Mouse (Mus musculus): ENCODE results near the gene Numa1. TPM values are rescaled to one million over a fixed set of nuclear protein-coding genes. Genes with fewer than 3 reads are reported as not detected.
"Not testable (repeated sequence)": the region's sequence is repeated elsewhere in the genome, so short reads cannot be mapped to it uniquely, and the experiment has no call there.

Numa1 gene
- polyA plus RNA-seq, 1 experiment from 2014 or later, result 112 TPM

DNA sequence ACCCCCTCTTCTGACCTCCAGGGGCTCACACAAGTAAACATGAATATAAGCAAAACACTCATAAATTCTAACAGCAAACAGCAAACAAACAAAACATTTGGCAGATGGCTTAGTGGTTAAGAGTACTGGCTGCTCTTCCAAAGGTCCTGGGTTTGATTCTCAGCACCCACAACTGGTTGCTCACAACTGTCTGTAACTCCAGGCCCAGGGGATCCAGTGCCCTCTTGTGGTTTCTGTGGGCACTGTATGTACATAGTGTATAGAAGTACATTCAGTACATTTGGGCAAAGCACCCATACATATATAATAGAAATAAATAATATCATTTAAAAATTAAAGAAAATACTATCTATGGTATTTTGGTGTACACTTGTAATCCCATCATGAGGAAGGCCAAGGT, 31.1 kb upstream of the Numa1 start:
- H3K4me2 ChIP-seq (ENCODE audit: low read depth, low read length, severe bottlenecking), result no peak overlapping the region
- H3K9ac ChIP-seq (ENCODE audit: low read length), result no peak overlapping the region
- H3K4me1 ChIP-seq (replicated peaks; ENCODE audit: control insufficient read depth, insufficient read depth, low read length), result peaks cover 8% of the 10 kb centered on the region
- ATAC-seq (replicated peaks; ENCODE audit: low FRiP score) (no peak), DNase-seq (ENCODE audit: low spot score) (no peak)
- no peaks in the 10 kb centered on the region; the same call in 1 of the 2 replicates for H3K36me3 ChIP-seq (ENCODE audit: control insufficient read depth, insufficient read depth, low read length)
- H3K4me3 ChIP-seq (ENCODE audit: low read depth, low read length), result no peak overlapping the region
- H3K27me3 ChIP-seq (ENCODE audit: control insufficient read depth, insufficient read depth, low read length), result no peaks in the 10 kb centered on the region
- no peak overlapping the region for H3K27ac ChIP-seq (ENCODE audit: low read depth, low read length)
- H3K9me3 ChIP-seq (ENCODE audit: control insufficient read depth, low read length), result no peaks in the 10 kb centered on the region; the same call in 1 of the 2 replicates

DNA sequence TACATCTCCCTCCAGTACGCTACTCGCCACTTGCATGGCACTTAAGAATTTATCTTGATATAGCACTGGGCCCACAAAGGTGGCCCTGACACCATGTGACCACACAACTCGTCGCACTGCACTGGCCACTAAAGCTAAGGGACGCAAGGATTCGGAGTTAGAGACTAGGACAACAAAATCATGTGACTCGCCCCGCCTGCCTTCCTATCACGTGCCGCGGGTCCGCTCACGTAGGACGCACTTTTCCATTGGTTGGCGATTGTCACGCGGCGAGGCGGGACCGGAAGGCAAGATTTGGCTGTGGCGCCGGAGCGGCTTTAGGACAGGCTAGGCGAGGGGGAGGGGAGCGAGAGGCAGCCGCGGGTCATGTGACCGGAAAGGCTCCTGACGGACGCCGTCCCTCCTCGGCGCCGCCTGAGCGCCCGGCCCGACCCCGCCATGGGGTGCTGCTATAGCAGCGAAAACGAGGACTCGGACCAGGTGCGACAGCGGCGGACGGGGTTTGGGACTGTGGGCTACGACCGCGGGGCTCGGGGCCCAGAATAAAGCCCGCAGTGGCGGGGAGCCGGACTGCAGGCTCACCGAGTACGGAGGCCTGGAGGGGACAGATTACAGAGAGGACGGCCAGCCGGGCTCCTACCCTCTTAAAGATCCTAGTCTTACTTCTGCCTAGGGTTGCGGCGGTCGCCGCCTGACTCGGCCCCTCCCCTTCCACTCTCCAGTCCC, 28.2 kb upstream of the Numa1 start, which contains the start of gene Lamtor1:
Gene Lamtor1, plus strand, starts transcription at position 344 of the 726 bp plus-strand sequence.
- Histone ChIP-seq H3K9ac (ENCODE audit: low read length) (peak within 1 kb of the TSS; percentile 88), H3K4me3 (ENCODE audit: low read depth, low read length) (peak within 1 kb of the TSS; percentile 82), H3K4me1 (replicated peaks; ENCODE audit: control insufficient read depth, insufficient read depth, low read length) (peaks cover 8% of the 10 kb centered on the region), H3K4me2 (ENCODE audit: low read depth, low read length, severe bottlenecking) (peak within 1 kb of the TSS; percentile 73), H3K27ac (ENCODE audit: low read depth, low read length) (peak within 1 kb of the TSS; percentile 86), H3K9me3 (ENCODE audit: control insufficient read depth, low read length) (no peaks in the 10 kb centered on the region; the same call in 1 of the 2 replicates), H3K27me3 (ENCODE audit: control insufficient read depth, insufficient read depth, low read length) (no peaks in the 10 kb centered on the region), H3K36me3 (ENCODE audit: control insufficient read depth, insufficient read depth, low read length) (no peaks in the 10 kb centered on the region; the same call in 1 of the 2 replicates)
- ATAC-seq (replicated peaks; ENCODE audit: low FRiP score) (peak; percentile 99), DNase-seq (ENCODE audit: low spot score) (peak; percentile 100)
- 1% methylated on average over 60 of the region's 61 CpGs for WGBS

DNA sequence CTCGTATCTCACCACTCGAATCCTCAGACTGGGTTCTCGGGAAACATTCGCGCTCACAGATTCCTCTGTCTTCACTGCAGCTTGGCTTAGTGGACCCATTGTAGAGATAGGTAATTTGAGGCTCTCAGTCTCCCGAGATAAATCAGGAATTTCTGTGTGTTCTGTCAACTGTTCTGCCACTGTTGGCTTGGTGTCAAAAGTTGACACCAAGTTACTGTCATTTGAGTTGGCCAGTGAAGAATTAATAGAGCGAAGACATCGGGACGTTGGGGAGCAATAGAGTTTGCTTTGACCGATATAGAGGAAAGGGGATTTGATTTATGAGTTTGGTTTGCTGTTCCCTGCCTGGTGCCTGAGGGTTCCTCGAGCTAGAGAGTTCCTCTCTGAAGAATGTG, 27.6 kb upstream of the Numa1 start, which contains the start of gene Tomt:
Gene Tomt, minus strand, starts transcription at position 73 of the 395 bp plus-strand sequence.
- Histone ChIP-seq H3K9me3 (ENCODE audit: control insufficient read depth, low read length) (no peaks in the 10 kb centered on the region; the same call in 1 of the 2 replicates), H3K27ac (ENCODE audit: low read depth, low read length) (peak within 1 kb of the TSS; percentile 86), H3K4me1 (replicated peaks; ENCODE audit: control insufficient read depth, insufficient read depth, low read length) (peaks cover 8% of the 10 kb centered on the region), H3K9ac (ENCODE audit: low read length) (peak within 1 kb of the TSS; percentile 88), H3K4me2 (ENCODE audit: low read depth, low read length, severe bottlenecking) (peak within 1 kb of the TSS; percentile 73), H3K4me3 (ENCODE audit: low read depth, low read length) (peak within 1 kb of the TSS; percentile 82), H3K36me3 (ENCODE audit: control insufficient read depth, insufficient read depth, low read length) (no peaks in the 10 kb centered on the region; the same call in 1 of the 2 replicates), H3K27me3 (ENCODE audit: control insufficient read depth, insufficient read depth, low read length) (no peaks in the 10 kb centered on the region)
- DNase-seq (ENCODE audit: low spot score), result no peak
- no peak for ATAC-seq (replicated peaks; ENCODE audit: low FRiP score)
- WGBS, result 23% methylated on average over 11 of the region's 11 CpGs

DNA sequence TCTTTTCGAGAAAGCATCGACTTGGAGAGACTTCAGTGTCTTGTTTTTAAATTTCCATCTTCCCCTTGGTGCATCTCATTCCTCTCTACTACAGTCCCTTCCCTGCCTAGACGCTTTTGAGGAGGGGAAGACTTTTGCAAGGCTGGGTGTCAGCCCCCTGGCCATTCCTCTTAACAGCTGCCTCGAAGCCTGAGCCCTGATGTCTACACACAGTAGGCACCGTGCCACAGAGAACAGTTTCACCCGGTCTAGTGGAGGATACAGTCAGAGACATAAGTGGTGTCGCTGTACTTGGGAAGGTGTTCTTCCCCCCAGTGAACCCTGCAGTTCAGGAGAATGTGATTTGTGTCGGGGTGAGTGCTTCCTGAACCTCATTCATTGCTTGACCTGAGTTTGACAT, 27.2 kb upstream of the Numa1 start:
- H3K4me2 ChIP-seq (ENCODE audit: low read depth, low read length, severe bottlenecking), result peak overlapping the region; percentile 46
- no peaks in the 10 kb centered on the region; the same call in 1 of the 2 replicates for H3K36me3 ChIP-seq (ENCODE audit: control insufficient read depth, insufficient read depth, low read length)
- no peak overlapping the region for H3K27ac ChIP-seq (ENCODE audit: low read depth, low read length)
- WGBS, result 80% methylated on average over 8 of the region's 8 CpGs
- no peaks in the 10 kb centered on the region; the same call in 1 of the 2 replicates for H3K9me3 ChIP-seq (ENCODE audit: control insufficient read depth, low read length)
- ATAC-seq (replicated peaks; ENCODE audit: low FRiP score) (no peak), DNase-seq (ENCODE audit: low spot score) (no peak)
- H3K27me3 ChIP-seq (ENCODE audit: control insufficient read depth, insufficient read depth, low read length), result no peaks in the 10 kb centered on the region
- H3K9ac ChIP-seq (ENCODE audit: low read length), result peak overlapping the region; percentile 88
- H3K4me3 ChIP-seq (ENCODE audit: low read depth, low read length), result peak overlapping the region; percentile 82
- peaks cover 8% of the 10 kb centered on the region for H3K4me1 ChIP-seq (replicated peaks; ENCODE audit: control insufficient read depth, insufficient read depth, low read length)

DNA sequence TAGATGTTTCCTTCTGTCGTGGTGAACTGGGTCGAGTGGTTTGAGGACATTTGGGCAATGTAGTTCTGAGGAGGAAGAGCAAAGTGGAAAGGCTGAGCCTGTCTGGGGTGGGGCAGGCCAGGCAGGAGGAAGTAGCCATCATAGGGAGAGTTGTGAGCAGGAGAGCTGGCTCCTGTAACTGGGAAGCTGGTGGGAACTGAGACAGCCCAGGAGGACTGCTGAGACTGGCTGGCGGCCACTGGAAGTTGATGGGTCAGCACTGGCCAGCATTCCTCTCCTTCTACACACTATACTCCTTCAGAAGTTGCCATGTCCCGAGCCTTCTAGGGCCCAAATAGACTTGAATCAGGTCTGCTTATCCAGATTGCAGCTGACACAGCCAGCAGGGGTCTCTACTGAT, 25.5 kb upstream of the Numa1 start:
- H3K4me3 ChIP-seq (ENCODE audit: low read depth, low read length), result no peak overlapping the region
- H3K9me3 ChIP-seq (ENCODE audit: control insufficient read depth, low read length), result no peaks in the 10 kb centered on the region
- no peaks in the 10 kb centered on the region for H3K27me3 ChIP-seq (ENCODE audit: control insufficient read depth, insufficient read depth, low read length)
- no peak for ATAC-seq (replicated peaks; ENCODE audit: low FRiP score)
- no peak overlapping the region for H3K4me2 ChIP-seq (ENCODE audit: low read depth, low read length, severe bottlenecking)
- 83% methylated on average over 4 of the region's 4 CpGs for WGBS
- no peak for DNase-seq (ENCODE audit: low spot score)
- H3K27ac ChIP-seq (ENCODE audit: low read depth, low read length), result no peak overlapping the region
- H3K9ac ChIP-seq (ENCODE audit: low read length), result no peak overlapping the region
- H3K36me3 ChIP-seq (ENCODE audit: control insufficient read depth, insufficient read depth, low read length), result no peaks in the 10 kb centered on the region; the same call in 1 of the 2 replicates
- peaks cover 8% of the 10 kb centered on the region for H3K4me1 ChIP-seq (replicated peaks; ENCODE audit: control insufficient read depth, insufficient read depth, low read length)

DNA sequence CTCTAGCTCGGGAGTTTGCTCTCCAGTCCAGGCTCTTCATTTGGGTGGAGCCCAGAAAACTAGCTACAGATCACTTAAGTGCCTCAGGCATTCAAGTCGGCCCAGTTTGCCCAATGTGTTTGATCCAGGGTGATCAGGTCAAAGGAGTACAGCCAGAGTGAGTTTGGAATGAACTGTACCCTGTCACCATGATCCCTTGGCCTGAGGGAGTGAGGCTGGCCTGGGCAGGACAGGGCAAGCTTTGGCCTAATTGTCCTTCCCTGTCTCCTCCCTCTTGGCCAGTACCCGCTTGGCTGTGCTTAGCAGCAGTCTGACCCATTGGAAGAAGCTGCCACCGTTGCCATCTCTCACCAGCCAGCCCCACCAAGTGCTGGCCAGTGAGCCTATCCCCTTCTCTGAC, 23.8 kb upstream of the Numa1 start:
- H3K4me3 ChIP-seq (ENCODE audit: low read depth, low read length), result no peak overlapping the region
- ATAC-seq (replicated peaks; ENCODE audit: low FRiP score), result no peak
- WGBS, result 88% methylated on average over 4 of the region's 4 CpGs
- H3K9ac ChIP-seq (ENCODE audit: low read length), result no peak overlapping the region
- H3K36me3 ChIP-seq (ENCODE audit: control insufficient read depth, insufficient read depth, low read length), result no peaks in the 10 kb centered on the region; the same call in 1 of the 2 replicates
- H3K27me3 ChIP-seq (ENCODE audit: control insufficient read depth, insufficient read depth, low read length), result no peaks in the 10 kb centered on the region
- H3K4me2 ChIP-seq (ENCODE audit: low read depth, low read length, severe bottlenecking), result no peak overlapping the region
- no peak for DNase-seq (ENCODE audit: low spot score)
- no peaks in the 10 kb centered on the region for H3K9me3 ChIP-seq (ENCODE audit: control insufficient read depth, low read length)
- peaks cover 8% of the 10 kb centered on the region for H3K4me1 ChIP-seq (replicated peaks; ENCODE audit: control insufficient read depth, insufficient read depth, low read length)
- no peak overlapping the region for H3K27ac ChIP-seq (ENCODE audit: low read depth, low read length)

DNA sequence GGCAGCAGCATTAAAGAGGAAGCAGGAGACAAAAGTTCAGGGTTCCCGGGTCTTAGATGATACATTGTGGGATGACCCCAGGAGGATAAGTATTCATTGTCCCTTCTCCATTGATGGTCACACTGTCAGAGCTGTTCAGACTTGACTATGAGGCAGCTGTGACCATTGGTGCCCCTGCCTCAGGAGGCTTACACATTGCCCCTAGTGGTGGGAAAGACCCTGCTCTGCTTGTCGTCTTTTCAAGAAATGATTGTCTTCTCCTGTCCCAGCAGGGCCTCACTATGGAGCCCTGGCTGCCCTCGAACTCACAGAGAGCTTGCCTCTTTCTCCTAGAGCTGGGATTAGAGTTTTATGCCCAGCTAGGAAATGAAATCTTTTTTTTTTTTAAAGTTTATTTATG, 21.9 kb upstream of the Numa1 start:
- Histone ChIP-seq H3K4me3 (ENCODE audit: low read depth, low read length) (no peak overlapping the region), H3K4me2 (ENCODE audit: low read depth, low read length, severe bottlenecking) (no peak overlapping the region), H3K9me3 (ENCODE audit: control insufficient read depth, low read length) (no peaks in the 10 kb centered on the region), H3K36me3 (ENCODE audit: control insufficient read depth, insufficient read depth, low read length) (no peaks in the 10 kb centered on the region; the same call in 1 of the 2 replicates), H3K4me1 (replicated peaks; ENCODE audit: control insufficient read depth, insufficient read depth, low read length) (peaks cover under 1% of the 10 kb centered on the region), H3K9ac (ENCODE audit: low read length) (no peak overlapping the region), H3K27me3 (ENCODE audit: control insufficient read depth, insufficient read depth, low read length) (no peaks in the 10 kb centered on the region), H3K27ac (ENCODE audit: low read depth, low read length) (no peak overlapping the region)
- no peak for DNase-seq (ENCODE audit: low spot score)
- no peak for ATAC-seq (replicated peaks; ENCODE audit: low FRiP score)
- 58% methylated on average over 3 of the region's 3 CpGs for WGBS

DNA sequence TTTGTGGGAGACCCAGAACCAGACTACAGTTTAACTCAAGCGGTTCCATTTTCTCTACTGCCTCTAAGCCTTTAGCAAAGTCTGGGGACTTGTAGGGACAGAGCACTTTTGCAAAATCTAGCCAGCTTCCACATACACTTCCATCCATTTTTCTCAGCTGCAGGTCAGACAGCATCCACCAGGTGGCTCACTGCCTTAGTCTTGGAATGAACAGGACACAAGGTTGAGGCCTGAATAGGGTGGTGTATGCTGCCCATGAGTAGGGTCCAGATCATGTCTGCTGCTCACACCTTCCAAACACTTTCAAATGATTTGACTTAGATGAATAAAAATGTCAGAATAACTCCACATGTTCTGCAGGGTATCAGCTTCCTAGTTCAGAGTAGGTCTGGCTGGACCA, 15.8 kb upstream of the Numa1 start:
- DNase-seq (ENCODE audit: low spot score) (peak; percentile 79), ATAC-seq (replicated peaks; ENCODE audit: low FRiP score) (peak; percentile 75)
- no peaks in the 10 kb centered on the region for H3K9me3 ChIP-seq (ENCODE audit: control insufficient read depth, low read length)
- H3K36me3 ChIP-seq (ENCODE audit: control insufficient read depth, insufficient read depth, low read length), result no peaks in the 10 kb centered on the region
- H3K27me3 ChIP-seq (ENCODE audit: control insufficient read depth, insufficient read depth, low read length), result no peaks in the 10 kb centered on the region
- H3K4me1 ChIP-seq (replicated peaks; ENCODE audit: control insufficient read depth, insufficient read depth, low read length), result no peaks in the 10 kb centered on the region
- no peak overlapping the region for H3K27ac ChIP-seq (ENCODE audit: low read depth, low read length)
- 12% methylated on average over 1 of the region's 1 CpGs for WGBS
- no peak overlapping the region for H3K4me3 ChIP-seq (ENCODE audit: low read depth, low read length)
- no peak overlapping the region for H3K4me2 ChIP-seq (ENCODE audit: low read depth, low read length, severe bottlenecking)
- H3K9ac ChIP-seq (ENCODE audit: low read length), result no peak overlapping the region

DNA sequence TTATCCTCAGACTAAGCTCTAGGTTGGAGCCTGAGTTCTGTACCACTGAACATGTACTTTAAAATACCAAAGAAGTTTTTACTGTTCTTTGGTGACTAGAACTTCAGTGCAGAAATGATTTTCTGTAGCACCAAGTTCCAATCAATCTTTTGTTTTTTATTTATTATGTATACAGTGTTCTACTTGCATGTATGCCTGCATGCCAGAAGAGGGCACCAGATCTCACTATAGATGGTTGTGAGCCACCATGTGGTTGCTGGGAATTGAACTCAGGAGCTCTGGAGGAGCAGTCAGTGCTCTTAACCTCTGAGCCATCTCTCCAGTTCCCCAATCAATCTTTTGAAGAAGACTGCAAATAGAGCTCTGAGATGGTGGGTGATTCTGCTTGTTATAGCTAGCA, 8.0 kb upstream of the Numa1 start:
- DNase-seq (ENCODE audit: low spot score); H3K27ac ChIP-seq (ENCODE audit: low read depth, low read length); H3K4me3 ChIP-seq (ENCODE audit: low read depth, low read length); H3K27me3 ChIP-seq (ENCODE audit: control insufficient read depth, insufficient read depth, low read length); H3K9me3 ChIP-seq (ENCODE audit: control insufficient read depth, low read length); H3K36me3 ChIP-seq (ENCODE audit: control insufficient read depth, insufficient read depth, low read length); H3K9ac ChIP-seq (ENCODE audit: low read length); ATAC-seq (replicated peaks; ENCODE audit: low FRiP score); H3K4me2 ChIP-seq (ENCODE audit: low read depth, low read length, severe bottlenecking); H3K4me1 ChIP-seq (replicated peaks; ENCODE audit: control insufficient read depth, insufficient read depth, low read length): not testable (repeated sequence)
